Mouse (Mus musculus) olfactory bulb, adult 2 months (tissue): Measurements from ENCODE around the gene Il1b.

Experiments
- CTCF ChIP-seq: fragments of 200-500 bp; IDR thresholded peaks from 2 replicates; pipeline ENCODE4 v1.5.1; 2012; ENCODE audit warnings: low read depth, mild to moderate bottlenecking, low read length, moderate library complexity; ENCODE audit not compliant: insufficient read depth
- POLR2A ChIP-seq: fragments of 200-500 bp; IDR thresholded peaks from 2 replicates; pipeline ENCODE4 v1.6.1; 2012; ENCODE audit warnings: mild to moderate bottlenecking, low read depth, low read length, moderate library complexity; ENCODE audit not compliant: insufficient read depth

GRCm38 (mm10) chr2:129360975-129361560, 9.9 kb downstream of the Il1b start:
- TF ChIP-seq CTCF (no peak), POLR2A (no peak)
